Mouse (Mus musculus) liver (tissue): Measurements from ENCODE around the gene Casp7.
A peak's percentile ranks its signal among the peaks of the same experiment; 100 is the strongest.

Experiments used
- DNase-seq: peaks from one replicate; pipeline ENCODE4 v3.0.0-alpha.2; 2020; ENCODE audit warnings: mixed read lengths

Gene Casp7

GRCm38 (mm10) chr19:56474869-56475550 lies 78.1 kb downstream of the Casp7 start:
- peak; percentile 65 for DNase-seq

DNA sequence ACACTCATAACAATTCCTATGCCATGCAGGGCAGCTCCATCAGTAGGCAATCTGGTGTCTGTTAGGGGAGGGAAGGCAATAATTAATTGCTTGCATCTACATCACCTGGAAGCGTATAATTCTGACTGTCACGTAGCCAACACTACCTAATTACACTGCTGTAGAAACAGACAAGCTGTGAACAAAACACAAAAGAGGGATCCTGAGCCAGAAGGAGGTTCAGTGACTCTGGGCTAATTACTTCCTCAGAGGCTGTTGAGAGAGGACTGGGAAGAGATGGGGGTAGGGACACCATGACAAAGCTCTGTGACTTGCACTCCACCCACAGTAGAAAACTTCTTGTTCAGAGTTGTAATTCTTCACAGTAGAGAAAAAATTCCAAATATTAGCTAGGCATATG lies 79.6 kb downstream of the Casp7 start:
- DNase-seq: no peak

DNA sequence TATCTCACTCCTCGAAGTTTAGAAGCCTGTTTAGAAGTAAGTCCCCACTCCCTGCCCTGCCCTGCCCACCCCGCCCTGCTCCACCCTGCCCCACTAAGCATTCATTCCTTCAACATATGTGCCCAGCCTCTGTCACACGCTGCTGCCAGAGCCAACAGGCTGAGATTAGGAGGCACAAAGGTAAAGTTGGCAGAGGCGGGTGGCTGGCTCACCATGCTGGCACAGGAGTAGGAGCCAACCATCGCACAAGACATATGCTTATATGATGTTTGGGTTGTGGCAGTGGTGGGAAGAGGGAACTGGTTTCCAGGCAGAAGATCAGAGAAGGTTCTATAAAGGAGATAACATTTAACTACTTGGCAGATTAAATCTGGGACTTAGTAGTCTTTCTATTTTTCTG lies 80.3 kb downstream of the Casp7 start:
- no peak for DNase-seq

GRCm38 (mm10) chr19:56477832-56478231 lies 80.9 kb downstream of the Casp7 start:
- no peak for DNase-seq

DNA sequence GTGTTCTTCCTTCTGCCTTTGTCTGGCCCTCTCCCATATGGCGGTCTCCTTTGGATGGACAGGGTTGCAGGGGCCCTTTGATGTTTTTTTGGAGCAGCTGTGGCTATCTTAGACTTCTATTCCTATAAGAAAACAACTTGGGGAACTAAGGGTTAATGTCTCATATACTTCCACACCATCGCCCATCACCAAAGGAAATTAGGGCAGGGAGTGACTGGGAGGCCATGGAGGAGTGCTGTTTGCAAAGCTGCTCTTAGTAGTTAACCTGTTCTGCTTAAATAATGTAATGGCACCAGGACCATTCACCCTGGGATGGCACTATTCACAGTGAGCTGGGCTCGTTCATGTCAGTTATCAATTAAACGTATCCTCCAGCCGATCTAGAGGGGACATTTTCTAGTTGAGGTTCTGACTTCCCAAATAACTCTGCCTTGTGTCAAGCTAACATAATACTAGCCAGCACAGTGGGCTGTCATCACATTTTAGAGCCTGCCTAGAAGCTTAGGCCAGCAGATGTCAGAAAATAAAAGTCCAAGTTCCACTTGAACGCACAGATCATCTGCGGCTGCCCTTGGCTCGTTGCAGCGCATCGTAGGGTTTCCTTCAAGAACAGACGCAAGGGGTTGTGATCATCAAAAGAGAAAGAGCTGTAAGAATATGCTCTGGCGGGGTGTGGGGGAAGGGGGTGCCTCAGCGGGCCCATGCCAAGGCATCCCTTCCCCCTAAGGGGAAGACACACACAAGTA lies 87.9 kb downstream of the Casp7 start:
- no peak for DNase-seq

GRCm38 (mm10) chr19:56485376-56486271 lies 88.7 kb downstream of the Casp7 start:
- DNase-seq: no peak

DNA sequence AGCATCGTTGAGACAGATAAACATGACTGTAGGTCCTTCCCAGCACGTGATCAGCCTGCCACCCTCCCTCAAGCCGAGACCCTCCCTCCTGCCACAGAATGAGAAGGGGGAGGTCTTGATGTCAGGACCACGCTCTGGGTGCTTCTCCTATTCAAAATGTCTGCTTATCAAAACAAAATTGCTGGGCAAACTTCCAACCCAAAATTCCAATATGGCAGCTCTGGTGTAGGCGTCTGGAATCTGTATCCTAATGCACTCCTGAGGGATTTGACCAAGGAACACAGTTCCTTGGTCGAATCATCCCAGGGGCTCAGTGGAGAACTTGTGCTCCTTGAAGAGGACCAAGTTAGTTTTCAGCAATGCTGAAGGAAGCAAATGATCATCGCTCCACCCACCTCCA lies 90.0 kb downstream of the Casp7 start:
- no peak for DNase-seq

- DNase-seq: no peak
These were observed 90.4 kb downstream of the Casp7 start for GRCm38 (mm10) chr19:56487339-56487738.

GRCm38 (mm10) chr19:56489601-56490000 lies 92.7 kb downstream of the Casp7 start:
- DNase-seq: no peak
